Mouse (Mus musculus) CD4-positive naive resting alpha-beta T cell, adult 57 days (primary cell): ENCODE results near the gene Olfr982. TPM values are rescaled to one million over a fixed set of nuclear protein-coding genes. Genes with fewer than 3 reads are reported as not detected.

ENCODE experiments used
- total RNA-seq: library from RNA; stranded (reverse); gene quantifications from one replicate; pipeline ENCODE4 v1.2.4, GENCODE M21; 2023

Gene Olfr982
- total RNA-seq = not detected

DNA sequence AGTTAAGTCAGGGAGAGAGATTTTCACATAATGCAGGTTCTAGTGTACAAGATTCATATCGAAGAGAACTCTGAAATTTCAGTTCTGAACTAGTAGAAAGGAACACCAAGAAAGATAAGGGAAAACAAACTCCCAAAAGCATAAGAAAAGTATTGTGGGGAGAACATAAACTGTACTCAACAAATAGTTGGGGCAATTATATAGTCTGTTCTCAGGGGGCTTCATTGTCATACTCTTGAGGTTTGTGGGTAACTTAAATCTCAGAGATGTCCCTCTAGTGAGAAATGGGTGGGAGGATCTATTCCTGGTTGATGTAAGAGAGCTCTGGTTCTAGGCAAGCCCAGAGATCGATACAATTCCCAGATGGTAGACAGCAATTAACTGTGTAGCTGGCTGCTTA, at the start of gene Olfr982:
Gene Olfr982, plus strand, starts transcription at position 301 of the 400 bp plus-strand sequence.

DNA sequence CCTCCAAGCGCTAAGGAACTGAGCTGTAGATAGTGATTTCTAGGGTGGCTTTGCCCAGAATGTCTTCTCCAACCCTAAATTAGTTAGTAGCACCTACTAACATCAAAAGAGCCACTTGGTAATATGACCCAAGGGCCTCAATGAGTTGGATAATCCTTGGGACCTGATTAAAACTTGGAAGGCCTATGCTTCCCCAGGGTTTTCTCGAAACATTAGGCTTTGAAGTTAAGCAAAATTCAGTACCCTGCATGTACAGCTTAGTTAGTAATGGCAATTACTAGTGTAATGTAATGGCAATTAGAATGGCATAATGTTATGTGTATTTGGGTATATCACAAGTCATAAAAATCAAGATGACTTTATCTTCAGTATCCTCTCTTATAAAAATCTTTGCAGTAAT, 19.9 kb downstream of the Olfr982 start, which contains the start of gene Olfr983:
Gene Olfr983, minus strand, starts transcription at position 101 of the 400 bp plus-strand sequence.

DNA sequence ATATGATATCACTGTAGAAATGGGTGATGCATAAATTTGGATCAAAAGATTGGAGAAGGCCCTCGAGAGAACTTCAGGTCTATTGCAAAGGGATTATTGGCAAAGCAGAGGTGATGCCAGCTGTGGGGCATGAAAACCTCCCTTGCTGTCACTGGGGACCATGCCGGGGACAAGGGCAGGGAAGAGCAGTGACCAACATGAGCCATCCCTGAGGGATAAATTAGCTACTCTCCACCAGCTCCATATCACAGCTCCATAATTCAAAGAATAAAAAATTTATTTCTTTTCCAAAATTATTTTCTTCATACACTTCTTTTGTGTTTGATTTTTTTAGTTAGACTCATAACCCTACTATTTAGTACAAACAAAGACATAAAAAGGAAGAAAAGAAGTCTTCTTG, 40.5 kb downstream of the Olfr982 start, which contains the start of gene Olfr984:
Gene Olfr984, minus strand, starts transcription at position 101 of the 400 bp plus-strand sequence.

Other genes with a start within 250 kb of the Olfr982 start
- gene Olfr971, start 237.0 kb upstream of the Olfr982 start, total RNA-seq = not detected
- gene Olfr972, start 207.4 kb upstream of the Olfr982 start, total RNA-seq = not detected
- gene Olfr229, start 166.5 kb upstream of the Olfr982 start, total RNA-seq = not detected
- not detected for gene Olfr974, start 136.3 kb upstream of the Olfr982 start, total RNA-seq
- gene Olfr975, start 121.8 kb upstream of the Olfr982 start, total RNA-seq = not detected
- not detected for gene Olfr976, start 112.7 kb upstream of the Olfr982 start, total RNA-seq
- not detected for gene Olfr978, start 81.7 kb upstream of the Olfr982 start, total RNA-seq
- not detected for gene Olfr979, start 70.4 kb upstream of the Olfr982 start, total RNA-seq
- not detected for gene Olfr980, start 64.2 kb upstream of the Olfr982 start, total RNA-seq
- gene Olfr981, start 52.4 kb upstream of the Olfr982 start, total RNA-seq = not detected
- not detected for gene Olfr983, start 19.8 kb downstream of the Olfr982 start, total RNA-seq
- not detected for gene Olfr984, start 40.4 kb downstream of the Olfr982 start, total RNA-seq
- not detected for gene Olfr985, start 56.4 kb downstream of the Olfr982 start, total RNA-seq
- not detected for gene Tmem225, start 74.3 kb downstream of the Olfr982 start, total RNA-seq
- not detected for gene Olfr986, start 107.1 kb downstream of the Olfr982 start, total RNA-seq
- gene Zfp202, start 118.5 kb downstream of the Olfr982 start, total RNA-seq = 1.5 TPM
- gene Scn3b, start 195.4 kb downstream of the Olfr982 start, total RNA-seq = not detected